Mouse (Mus musculus) heart, adult 2 months (tissue): ENCODE data around the gene Drosha. TPM values are rescaled to one million over a fixed set of nuclear protein-coding genes. Genes with fewer than 3 reads are reported as not detected.

Experiments
- DNase-seq, 2 experiments: peaks; one replicate each; pipeline ENCODE4 v3.0.0; 2021
- H3K27ac ChIP-seq: fragments of 200-600 bp; 2 replicates; pipeline ENCODE4 v1.8.1; 2022
- H3K27me3 ChIP-seq: fragments of 200-500 bp; 2 replicates; pipeline ENCODE4 v1.6.1; 2012; ENCODE audit warnings: mild to moderate bottlenecking, low read length, inconsistent platforms, mixed read lengths; ENCODE audit not compliant: control insufficient read depth, insufficient read depth
- H3K36me3 ChIP-seq: fragments of 200-500 bp; 2 replicates; pipeline ENCODE4 v1.6.1; 2012; ENCODE audit warnings: low read length, inconsistent platforms; ENCODE audit not compliant: control insufficient read depth, insufficient read depth
- H3K4me1 ChIP-seq: fragments of 200-500 bp; 2 replicates; pipeline ENCODE4 v1.6.1; 2011; ENCODE audit warnings: low read length; ENCODE audit not compliant: control insufficient read depth, insufficient read depth
- H3K4me3 ChIP-seq: fragments of 200-600 bp; 2 replicates; pipeline ENCODE4 v1.8.1; 2022
- H3K79me2 ChIP-seq: fragments of 200-500 bp; replicated peaks from 2 replicates; pipeline ENCODE4 v1.6.1; 2012; ENCODE audit warnings: mild to moderate bottlenecking, inconsistent platforms, low read length, moderate library complexity, mixed read lengths; ENCODE audit not compliant: control insufficient read depth, insufficient read depth
- H3K9ac ChIP-seq: fragments of 200-500 bp; 2 replicates; pipeline ENCODE4 v1.6.1; 2012; ENCODE audit warnings: low read depth, mild to moderate bottlenecking, control low read depth, inconsistent platforms, low read length, mixed read lengths
- CTCF ChIP-seq: fragments of 200-600 bp; IDR thresholded peaks from 2 replicates; pipeline ENCODE4 v1.8.1; 2022; ENCODE audit warnings: antibody characterized with exemption, mild to moderate bottlenecking, moderate library complexity
- EP300 ChIP-seq: fragments of 200-500 bp; IDR thresholded peaks from 2 replicates; pipeline ENCODE4 v1.6.1; 2011; ENCODE audit warnings: low read depth, low read length, control low read depth; ENCODE audit not compliant: insufficient read depth
- POLR2A ChIP-seq: fragments of 200-500 bp; IDR thresholded peaks from 2 replicates; pipeline ENCODE4 v1.6.1; 2011; ENCODE audit warnings: mild to moderate bottlenecking, low read depth, low read length, control low read depth; ENCODE audit not compliant: insufficient read depth
- WGBS: fragments of 180-500 bp; shearing (Covaris S2); methylation state at CpG from one replicate; pipeline ENCODE4 v1.1.7; 2018; 5-methylcytosine and 5-hydroxymethylcytosine counted together
- intact Hi-C: fragments of 180-260 bp; cut with DNase I; formaldehyde crosslinking; loops from one replicate; pipeline ENCODE4 v1.15.1; 2025
- polyA plus RNA-seq: library from polyadenylated mRNA; depleted of rRNA; stranded (reverse); fragments of >200 nt; gene quantifications from 2 replicates; pipeline ENCODE4 v1.2.3, GENCODE M21; 2012
- total RNA-seq, 2 experiments: library from RNA; stranded (reverse); gene quantifications; 2 replicates each; pipeline ENCODE4 v1.2.3; 2021

The Drosha gene
- total and polyA plus RNA-seq, 3 experiments = 13.4 to 43.1 (median 37.8) TPM

DNA sequence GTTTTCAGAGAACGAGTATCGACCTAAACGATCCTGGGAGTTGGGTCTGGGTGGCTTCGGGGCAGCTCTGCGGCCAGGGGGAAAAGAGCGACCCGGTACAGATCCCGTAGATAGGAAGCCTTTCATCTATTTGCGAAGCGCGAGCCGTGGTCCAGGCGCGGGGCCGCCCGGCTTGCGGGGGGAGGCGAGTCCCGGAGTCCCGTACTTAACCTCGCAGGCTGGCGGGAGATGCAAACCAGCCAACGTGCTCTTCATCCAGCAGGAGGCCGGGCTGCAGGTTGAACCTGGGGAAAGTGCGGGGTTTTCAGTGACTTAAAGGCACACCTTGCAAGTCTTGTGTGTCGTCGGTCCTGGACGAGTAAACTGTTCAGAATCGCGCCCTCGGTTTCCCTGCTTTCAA is 350 bp downstream of the Drosha start:
- H3K4me1 ChIP-seq = peaks cover 1% of the 10 kb centered on the region
- no peaks in the 10 kb centered on the region for H3K27me3 ChIP-seq
- intact Hi-C loops = loop anchor here (10.0 kb wide), 1 partner anchor 620 kb away; the partner anchor contains the start of gene Mtmr12
- H3K79me2 ChIP-seq = 0 out of 2 replicates have a peak, but pooled peaks cover 2% of the 10 kb centered on the region
- DNase-seq = no peak
- H3K36me3 ChIP-seq = no peaks in the 10 kb centered on the region
- peak overlapping the region; percentile 76 for H3K27ac ChIP-seq
- H3K9ac ChIP-seq = peak overlapping the region; percentile 62
- no peak for TF ChIP-seq CTCF
- TF ChIP-seq EP300 = no peak
- TF ChIP-seq POLR2A = no peak
- under 1% methylated on average over 31 of the region's 31 CpGs for WGBS
- H3K4me3 ChIP-seq = peak overlapping the region; percentile 92

DNA sequence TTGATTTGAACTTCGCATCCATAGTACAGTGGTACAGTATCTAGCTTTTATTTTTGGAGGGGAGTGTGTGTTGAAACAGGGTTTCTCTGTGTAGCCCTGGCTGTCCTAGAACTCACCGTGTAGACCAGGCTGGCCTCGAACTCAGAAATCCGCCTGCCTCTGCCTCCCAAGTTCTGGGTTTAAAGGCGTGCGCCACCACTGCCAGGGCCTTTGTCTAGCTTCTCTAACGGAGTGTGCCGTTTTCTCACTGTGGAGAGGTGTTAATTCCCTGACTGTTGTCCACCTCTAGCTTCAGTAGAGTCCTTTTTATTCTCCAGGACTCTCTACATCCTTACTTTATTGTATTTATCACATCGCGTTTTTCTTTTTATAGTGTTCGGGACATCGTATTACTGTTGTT is 793 bp downstream of the Drosha start:
- Histone ChIP-seq H3K4me3 (peak overlapping the region; percentile 92), H3K27ac (no peak overlapping the region), H3K79me2 (0 out of 2 replicates have a peak, but pooled peaks cover 2% of the 10 kb centered on the region), H3K36me3 (no peaks in the 10 kb centered on the region), H3K27me3 (no peaks in the 10 kb centered on the region), H3K4me1 (peaks cover 1% of the 10 kb centered on the region), H3K9ac (peak overlapping the region; percentile 62; the same call in 1 of the 2 replicates)
- intact Hi-C loops = loop anchor here (10.0 kb wide), 1 partner anchor 621 kb away; the partner anchor contains the start of gene Mtmr12
- TF ChIP-seq POLR2A (no peak), EP300 (no peak), CTCF (no peak)
- DNase-seq = no peak
- 52% methylated on average over 12 of the region's 12 CpGs for whole genome bisulfite sequencing

DNA sequence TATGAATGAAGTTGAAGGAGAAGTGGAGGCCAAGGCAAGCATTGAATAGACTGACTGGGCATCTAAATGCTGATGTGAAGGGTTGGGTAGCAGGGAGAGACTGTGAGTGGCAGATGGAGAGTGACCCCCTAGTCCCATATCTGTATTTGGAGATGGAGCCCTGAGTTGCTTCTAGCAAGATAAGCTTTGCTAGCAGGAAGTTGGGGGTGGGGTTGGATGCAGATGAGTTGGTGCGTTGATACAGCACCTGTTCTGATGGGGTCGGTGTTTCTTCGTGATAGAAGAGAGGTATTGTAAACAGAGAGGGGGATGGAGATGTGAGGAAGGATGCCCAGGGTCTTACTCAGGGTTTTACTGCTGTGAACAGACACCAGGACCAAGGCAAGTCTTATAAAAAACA is 5.3 kb downstream of the Drosha start:
- no peak overlapping the region for H3K4me3 ChIP-seq
- TF ChIP-seq POLR2A (no peak), CTCF (no peak), EP300 (no peak)
- intact Hi-C loops = loop anchor here (10.0 kb wide), 1 partner anchor 625 kb away; the partner anchor contains the start of gene Mtmr12

DNA sequence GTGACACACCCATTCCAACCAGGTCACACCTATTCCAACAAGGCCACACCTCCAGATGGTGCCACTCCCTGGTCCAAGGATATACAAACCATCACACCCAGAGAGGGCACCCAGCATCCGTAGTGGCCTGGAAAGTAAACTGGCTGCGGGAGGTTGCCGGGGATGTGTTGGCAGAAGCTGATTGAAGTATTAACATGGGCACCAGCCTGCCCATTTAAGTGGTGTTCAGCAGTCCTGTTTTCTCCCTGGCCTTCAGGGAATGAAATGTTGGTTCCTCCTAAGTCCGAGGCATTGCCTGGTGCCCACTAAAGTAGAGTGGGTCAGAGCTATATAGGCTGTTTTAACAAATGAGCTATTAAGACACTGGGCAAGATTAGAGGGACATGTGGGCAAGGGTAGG is 8.0 kb downstream of the Drosha start:
- Histone ChIP-seq H3K4me1 (no peaks in the 10 kb centered on the region), H3K36me3 (no peaks in the 10 kb centered on the region), H3K4me3 (no peak overlapping the region), H3K9ac (no peak overlapping the region), H3K27me3 (no peaks in the 10 kb centered on the region), H3K79me2 (no peaks in the 10 kb centered on the region), H3K27ac (no peak overlapping the region)
- TF ChIP-seq POLR2A = no peak
- no peak for TF ChIP-seq EP300
- TF ChIP-seq CTCF = no peak
- 95% methylated on average over 4 of the region's 4 CpGs for WGBS
- intact Hi-C loops = no loop called here
- no peak for DNase-seq

More for the DNA sequence above, 5.3 kb downstream of the Drosha start:
- no peak overlapping the region for H3K27ac ChIP-seq
- H3K9ac ChIP-seq = no peak overlapping the region
- H3K27me3 ChIP-seq = no peaks in the 10 kb centered on the region
- peaks cover 1% of the 10 kb centered on the region for H3K4me1 ChIP-seq
- 89% methylated on average over 3 of the region's 3 CpGs for WGBS
- no peaks in the 10 kb centered on the region for H3K36me3 ChIP-seq
- DNase-seq = no peak
- H3K79me2 ChIP-seq = 0 out of 2 replicates have a peak, but pooled peaks cover 1% of the 10 kb centered on the region

DNA sequence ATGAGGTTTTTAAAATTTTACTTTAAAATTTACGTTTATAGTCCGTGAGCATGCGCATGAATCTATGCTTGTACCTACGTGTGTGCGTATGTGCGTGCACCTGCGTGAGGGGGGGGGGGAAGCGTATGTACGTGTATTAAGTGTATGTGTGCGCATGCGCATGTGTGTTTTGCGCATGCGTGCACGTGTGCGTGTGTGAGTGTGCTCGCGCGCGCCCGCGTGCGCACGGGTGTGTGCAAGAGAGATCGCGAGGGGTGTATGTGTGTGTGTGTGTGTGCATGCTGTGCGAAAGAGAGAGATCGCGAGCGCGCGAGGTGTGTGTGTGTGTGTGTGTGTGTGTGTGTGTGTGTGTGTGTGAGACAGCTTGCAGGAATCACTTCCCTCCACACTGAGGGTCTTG is 8.8 kb downstream of the Drosha start:
- H3K9ac ChIP-seq = no peak overlapping the region
- no peak overlapping the region for H3K4me3 ChIP-seq
- WGBS = 96% methylated on average over 31 of the region's 31 CpGs
- no peak for DNase-seq
- no peaks in the 10 kb centered on the region for H3K36me3 ChIP-seq
- H3K79me2 ChIP-seq = no peaks in the 10 kb centered on the region
- H3K27me3 ChIP-seq = no peaks in the 10 kb centered on the region
- H3K4me1 ChIP-seq = no peaks in the 10 kb centered on the region
- no peak for TF ChIP-seq EP300
- no peak for TF ChIP-seq POLR2A
- TF ChIP-seq CTCF = no peak
- intact Hi-C loops = no loop called here
- H3K27ac ChIP-seq = no peak overlapping the region

DNA sequence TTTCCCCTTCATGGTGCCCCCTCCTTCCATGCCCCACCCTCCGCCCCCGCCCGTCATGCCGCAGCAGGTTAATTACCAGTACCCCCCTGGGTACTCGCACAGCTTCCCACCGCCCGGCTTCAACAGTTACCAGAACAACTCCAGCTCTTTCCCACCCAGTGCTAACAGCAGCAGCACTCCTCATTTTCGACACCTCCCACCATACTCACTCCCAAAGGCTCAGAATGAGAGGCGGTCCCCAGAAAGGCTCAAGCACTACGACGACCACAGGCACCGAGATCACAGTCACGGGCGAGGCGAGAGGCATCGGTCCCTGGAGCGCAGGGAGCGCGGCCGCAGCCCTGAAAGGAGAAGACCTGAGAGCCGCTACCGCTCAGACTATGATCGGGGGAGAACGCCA is 9.6 kb downstream of the Drosha start:
- H3K36me3 ChIP-seq = no peaks in the 10 kb centered on the region
- H3K27me3 ChIP-seq = no peaks in the 10 kb centered on the region
- H3K4me3 ChIP-seq = no peak overlapping the region
- no peak for DNase-seq
- no peak overlapping the region for H3K27ac ChIP-seq
- WGBS = 96% methylated on average over 24 of the region's 24 CpGs
- intact Hi-C loops = no loop called here
- no peak overlapping the region for H3K9ac ChIP-seq
- H3K79me2 ChIP-seq = no peaks in the 10 kb centered on the region
- TF ChIP-seq POLR2A (no peak), CTCF (no peak), EP300 (no peak)
- H3K4me1 ChIP-seq = no peaks in the 10 kb centered on the region
